Mouse (Mus musculus) cerebellum, postnatal 25 days (tissue): ENCODE measurements around the gene Kcnj3.

ENCODE experiments used
- DNase-seq, 2 experiments: peaks; one replicate each; pipeline ENCODE4 v3.0.0; 2021; ENCODE audit warnings: mixed read lengths in 2 of 2

Gene Kcnj3

GRCm38 (mm10) chr2:55517297-55517696, 81.5 kb downstream of the Kcnj3 start:
- no peak for DNase-seq

- DNase-seq = no peak
These were observed 97.1 kb downstream of the Kcnj3 start for GRCm38 (mm10) chr2:55532738-55533491.

GRCm38 (mm10) chr2:55534946-55535345, 99.2 kb downstream of the Kcnj3 start:
- DNase-seq = no peak

GRCm38 (mm10) chr2:55535482-55535881, 99.7 kb downstream of the Kcnj3 start:
- no peak for DNase-seq

- DNase-seq = no peak
These were observed 111.8 kb downstream of the Kcnj3 start for GRCm38 (mm10) chr2:55547612-55548011.

GRCm38 (mm10) chr2:55558368-55558985, 122.7 kb downstream of the Kcnj3 start:
- no peak for DNase-seq

- no peak for DNase-seq
These were observed 133.5 kb downstream of the Kcnj3 start for GRCm38 (mm10) chr2:55569291-55569690.

GRCm38 (mm10) chr2:55571425-55571824, 135.7 kb downstream of the Kcnj3 start:
- no peak for DNase-seq

- no peak for DNase-seq
These were observed 144.5 kb downstream of the Kcnj3 start for GRCm38 (mm10) chr2:55580286-55580685.

- no peak for DNase-seq
These were observed 155.6 kb downstream of the Kcnj3 start for GRCm38 (mm10) chr2:55591226-55591988.
